Mouse (Mus musculus) heart, postnatal 25 days (tissue): ENCODE measurements around the gene Btbd9. TPM values are rescaled to one million over a fixed set of nuclear protein-coding genes. Genes with fewer than 3 reads are reported as not detected.

Source experiments
- DNase-seq: peaks from one replicate; pipeline ENCODE4 v3.0.0; 2022; ENCODE audit warnings: low spot score
- intact Hi-C: fragments of 180-260 bp; cut with DNase I; formaldehyde crosslinking; loops from one replicate; pipeline ENCODE4 v1.15.1; 2025
- total RNA-seq, 2 experiments: library from RNA; stranded (reverse); gene quantifications; 2 replicates each; pipeline ENCODE4 v1.2.3; 2021

The Btbd9 gene
- total RNA-seq, 2 experiments from 2014 or later = 17.9 to 20.5 TPM

DNA sequence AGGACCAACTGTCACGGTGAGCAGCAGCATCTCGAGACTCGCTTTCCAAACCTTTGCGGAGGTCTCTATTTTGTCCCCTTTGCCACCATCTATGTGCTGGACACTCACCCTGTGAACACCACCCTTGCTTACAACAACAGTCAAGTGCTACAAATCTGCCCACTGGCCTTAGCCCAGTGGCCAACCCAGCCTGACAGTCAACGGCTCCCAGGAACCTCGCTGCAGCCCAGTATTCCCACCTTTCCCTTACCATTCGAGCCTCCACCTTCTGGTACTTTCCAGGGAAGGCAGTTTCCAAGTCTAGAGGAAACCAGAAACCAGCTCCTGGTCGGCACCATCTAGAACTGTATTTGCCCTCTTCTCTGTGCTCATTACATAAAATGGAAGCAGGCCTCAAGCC lies 84.7 kb downstream of the Btbd9 start:
- DNase-seq = no peak
- intact Hi-C loops = no loop called here

DNA sequence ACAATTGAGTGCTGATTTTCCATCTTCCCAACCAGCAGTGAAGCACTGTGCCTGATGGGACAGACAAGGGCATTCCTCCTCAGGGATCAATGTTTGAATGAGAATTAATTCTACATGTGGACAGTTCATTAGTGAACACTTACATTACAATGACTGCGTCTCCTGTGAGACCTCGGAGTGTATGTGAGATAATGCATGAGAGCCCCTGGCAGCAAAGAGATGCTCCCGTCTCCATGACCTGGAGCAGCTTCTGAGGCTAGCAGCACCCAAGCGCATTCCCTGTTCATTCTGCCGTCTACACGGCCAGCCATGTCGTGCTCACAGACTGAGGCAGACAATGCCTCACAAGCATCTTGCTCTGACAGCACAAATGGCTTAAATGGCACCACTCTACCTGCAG lies 85.7 kb downstream of the Btbd9 start:
- intact Hi-C loops = no loop called here

DNA sequence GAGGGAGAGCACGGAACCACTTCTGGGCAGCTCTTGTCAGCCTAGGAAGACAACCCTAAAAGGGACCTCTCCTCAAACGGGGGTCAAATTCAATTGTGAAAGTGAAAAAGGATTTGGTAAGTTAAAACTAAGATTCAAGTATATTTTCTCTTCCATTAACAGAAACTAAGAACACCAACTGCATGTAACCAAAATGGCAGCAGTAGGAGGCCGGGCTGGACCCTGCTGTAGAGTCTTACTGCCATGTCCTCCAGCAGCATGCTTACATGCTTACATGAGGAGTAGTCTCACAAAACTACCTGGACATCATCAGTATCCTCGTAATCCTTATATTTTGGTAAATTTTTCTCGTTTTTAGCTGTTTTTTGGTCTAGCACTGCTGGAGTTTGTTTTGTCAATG lies 86.2 kb downstream of the Btbd9 start:
- intact Hi-C loops = no loop called here
- no peak for DNase-seq

More for the DNA sequence above, 85.7 kb downstream of the Btbd9 start:
- DNase-seq = no peak

DNA sequence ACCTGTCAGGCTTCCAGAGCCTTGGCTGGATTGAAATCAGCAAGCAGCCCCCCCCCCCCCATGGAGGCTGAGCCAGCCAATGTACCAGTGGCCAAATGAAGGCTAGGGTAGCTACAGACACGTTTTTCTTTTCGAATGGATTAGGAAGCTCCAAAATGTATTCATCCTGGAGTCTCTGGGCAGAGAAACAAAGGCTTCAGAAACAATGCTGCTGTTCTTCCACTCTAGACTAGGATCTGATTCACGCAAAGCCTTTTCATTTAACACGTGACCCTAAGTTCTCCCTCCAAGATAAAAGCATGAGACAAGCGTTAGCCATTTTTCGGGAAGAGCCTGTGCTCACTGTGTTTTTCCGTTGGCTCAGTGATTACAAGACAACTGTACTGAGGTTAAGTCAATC lies 86.7 kb downstream of the Btbd9 start:
- intact Hi-C loops = no loop called here
- DNase-seq = no peak

DNA sequence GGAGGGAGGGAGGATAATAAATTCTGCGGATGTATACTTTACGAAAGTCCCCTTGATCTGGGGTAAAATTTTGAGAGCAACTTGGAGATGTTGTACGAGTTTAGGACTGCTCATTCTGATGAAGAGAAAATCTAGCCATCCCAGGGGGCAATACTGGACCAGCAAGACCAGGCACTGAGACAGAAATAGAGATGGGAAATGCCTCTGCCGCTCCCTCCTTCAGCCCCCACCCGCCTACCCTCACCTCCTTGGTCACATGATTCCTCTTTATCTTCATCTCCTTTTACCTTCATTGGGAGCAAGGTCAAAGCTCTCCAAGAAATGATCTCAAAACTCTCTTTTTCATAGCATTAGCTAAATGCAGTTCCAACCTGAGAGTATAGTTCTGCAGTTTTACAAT lies 88.6 kb downstream of the Btbd9 start:
- DNase-seq = no peak

DNA sequence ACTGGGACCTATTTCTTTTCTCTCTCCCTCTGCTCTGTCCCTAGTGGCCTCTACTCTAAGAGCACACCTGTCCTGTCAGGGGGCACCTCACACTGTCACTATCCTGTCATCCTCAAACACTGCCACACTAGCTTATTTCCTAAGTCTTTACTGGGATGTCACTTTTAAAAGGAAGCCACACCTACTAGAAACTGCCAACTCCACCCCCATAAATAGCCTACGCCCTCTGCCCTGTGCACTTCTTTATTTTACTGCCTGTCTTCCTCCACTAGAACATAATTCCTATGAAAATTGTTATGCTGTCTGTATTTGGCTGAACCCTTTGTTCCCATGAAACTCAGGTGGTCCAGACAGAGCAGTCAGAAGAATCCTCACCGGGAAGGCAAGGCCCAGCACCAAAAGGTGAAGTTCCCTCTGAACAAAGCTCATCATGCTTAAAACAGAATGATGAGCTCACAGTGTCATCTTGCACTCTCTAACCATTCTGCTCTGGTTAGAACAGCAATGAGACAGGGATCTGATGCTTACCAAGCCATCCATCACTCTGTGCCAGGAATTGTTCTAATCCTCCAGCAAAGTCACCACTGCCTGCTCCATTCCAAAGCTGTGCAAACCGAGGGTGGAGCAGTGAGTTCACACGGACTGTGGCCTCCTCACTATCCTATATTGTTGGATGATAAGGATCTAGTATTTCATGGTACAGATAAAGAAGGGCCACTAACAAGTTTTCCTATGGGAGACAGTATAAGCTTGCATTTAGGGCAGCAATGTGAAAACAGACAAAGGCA lies 91.0 kb downstream of the Btbd9 start:
- no peak for DNase-seq
- intact Hi-C loops = no loop called here

More for the DNA sequence above, 88.6 kb downstream of the Btbd9 start:
- intact Hi-C loops = no loop called here

- intact Hi-C loops = no loop called here
- DNase-seq = no peak
These were observed 91.7 kb downstream of the Btbd9 start for GRCm38 (mm10) chr17:30484446-30485066.

GRCm38 (mm10) chr17:30481766-30482165 lies 94.5 kb downstream of the Btbd9 start:
- intact Hi-C loops = no loop called here
- no peak for DNase-seq

GRCm38 (mm10) chr17:30481341-30481740 lies 94.9 kb downstream of the Btbd9 start:
- no peak for DNase-seq
- intact Hi-C loops = no loop called here

DNA sequence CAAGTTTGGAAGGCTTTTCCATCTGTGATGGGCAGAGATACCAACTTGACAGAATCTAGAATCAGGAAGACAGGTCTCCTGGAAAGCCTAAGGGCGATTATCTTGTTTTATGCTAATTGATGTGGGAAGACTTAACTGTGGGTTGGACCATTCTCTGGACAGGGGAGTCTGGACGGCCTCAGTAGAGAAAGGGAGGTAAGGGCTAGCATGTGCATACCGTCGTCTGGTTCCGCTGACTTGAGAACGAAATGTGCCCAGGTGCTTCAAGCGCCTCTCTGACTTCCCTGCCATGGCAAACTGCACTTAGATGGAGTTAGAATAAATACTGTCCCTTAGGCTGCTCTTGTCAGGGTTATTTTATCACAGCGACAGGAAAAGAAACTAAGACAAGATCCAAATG lies 95.9 kb downstream of the Btbd9 start:
- no peak for DNase-seq
- intact Hi-C loops = no loop called here

DNA sequence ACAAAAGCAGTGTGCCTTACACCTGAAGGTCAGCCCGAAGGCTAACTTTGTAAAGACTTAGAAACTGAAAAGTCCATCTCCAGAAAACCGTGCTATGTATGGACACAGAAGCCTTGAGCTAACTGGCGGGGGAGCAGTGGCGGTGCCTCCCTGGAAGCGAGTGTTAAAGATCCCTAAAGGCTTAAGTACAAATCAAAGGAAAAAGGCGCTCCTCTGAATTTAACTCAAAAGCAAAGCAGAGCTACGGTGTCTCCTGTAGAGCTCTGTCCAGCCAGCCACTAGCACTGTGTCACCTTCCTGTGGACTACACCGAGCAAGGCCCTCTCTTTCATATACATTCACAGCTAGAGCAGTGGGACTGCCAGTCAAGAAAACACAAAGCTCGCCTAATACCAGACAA lies 98.1 kb downstream of the Btbd9 start:
- no peak for DNase-seq
- intact Hi-C loops = no loop called here

DNA sequence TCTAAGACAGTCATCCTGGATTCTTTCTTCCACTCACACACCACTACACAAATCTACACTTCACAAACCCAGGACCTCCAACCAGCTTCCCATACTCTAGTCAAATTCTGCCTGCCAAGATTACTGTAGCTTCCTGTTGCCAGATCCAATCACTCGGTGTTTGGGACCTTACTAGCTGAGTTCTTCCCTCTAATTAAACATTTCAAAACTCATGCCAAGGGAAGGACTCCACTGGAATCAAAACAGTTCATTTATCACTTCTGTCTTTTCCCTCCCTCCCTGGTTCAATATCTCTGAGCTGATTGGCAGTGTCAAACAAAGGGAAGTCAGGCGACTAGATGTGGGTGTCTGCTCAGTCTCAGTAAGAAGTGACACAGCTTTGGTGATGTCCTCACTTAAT lies 101.7 kb downstream of the Btbd9 start:
- intact Hi-C loops = no loop called here
- DNase-seq = no peak

GRCm38 (mm10) chr17:30472776-30473175 lies 103.5 kb downstream of the Btbd9 start:
- no peak for DNase-seq
- intact Hi-C loops = no loop called here

GRCm38 (mm10) chr17:30471512-30471911 lies 104.8 kb downstream of the Btbd9 start:
- intact Hi-C loops = no loop called here
- no peak for DNase-seq

GRCm38 (mm10) chr17:30470790-30471189 lies 105.5 kb downstream of the Btbd9 start:
- no peak for DNase-seq
- intact Hi-C loops = no loop called here

GRCm38 (mm10) chr17:30470286-30470685 lies 106.0 kb downstream of the Btbd9 start:
- intact Hi-C loops = no loop called here
- DNase-seq = no peak

GRCm38 (mm10) chr17:30469511-30470076 lies 106.7 kb downstream of the Btbd9 start:
- intact Hi-C loops = no loop called here
- DNase-seq = no peak

DNA sequence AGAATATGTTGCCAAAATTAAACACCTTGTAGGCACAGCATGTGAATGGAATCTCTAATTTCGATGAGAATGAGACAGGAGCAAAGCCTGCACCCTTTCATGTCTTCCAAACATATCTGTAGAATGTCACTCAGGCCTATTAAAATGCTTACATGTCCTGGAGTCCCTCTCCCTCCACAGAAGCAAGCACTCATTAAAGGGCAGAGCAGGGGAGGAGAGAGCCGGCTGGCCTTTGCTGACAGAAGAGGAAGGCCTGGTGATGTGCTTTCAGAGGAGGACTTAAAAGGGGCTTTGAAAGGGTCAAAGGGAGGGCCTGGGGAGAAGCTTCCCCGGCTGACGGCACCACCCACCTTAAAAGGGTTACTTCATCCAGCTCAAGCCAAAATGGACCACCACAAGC lies 107.9 kb downstream of the Btbd9 start:
- DNase-seq = no peak
- intact Hi-C loops = no loop called here

DNA sequence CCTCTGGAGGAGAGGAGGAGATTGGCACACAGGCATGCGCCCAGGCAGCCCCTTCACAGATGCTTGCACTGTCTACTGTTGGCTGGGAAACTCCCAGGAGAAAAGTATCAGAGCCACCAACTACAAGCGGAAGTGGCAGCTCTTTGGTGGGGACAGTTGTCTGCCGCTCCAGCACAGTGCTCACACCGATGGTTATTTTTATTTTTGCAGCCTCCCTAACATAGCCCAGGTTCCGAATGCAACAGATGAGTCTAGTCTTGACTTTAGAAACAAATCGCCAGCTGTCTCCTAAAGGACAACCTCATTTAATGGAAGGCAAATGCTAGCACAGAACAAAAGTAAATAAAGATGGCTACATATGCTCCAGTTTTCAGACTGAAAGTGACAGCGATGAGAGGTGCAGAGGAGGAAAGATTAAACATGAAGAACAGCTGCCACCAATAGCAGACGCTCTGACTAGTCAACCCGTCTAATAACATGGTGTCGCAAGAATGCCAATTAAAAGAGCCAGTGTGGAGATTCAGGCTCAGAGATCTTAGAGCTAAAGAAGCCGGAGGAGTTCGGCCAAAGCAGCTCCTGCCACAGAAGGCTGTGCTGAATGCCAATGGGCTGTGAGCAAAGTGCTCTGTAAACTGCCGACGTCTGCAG lies 108.6 kb downstream of the Btbd9 start:
- intact Hi-C loops = no loop called here
- no peak for DNase-seq

- intact Hi-C loops = no loop called here
These were observed 111.1 kb downstream of the Btbd9 start for GRCm38 (mm10) chr17:30465060-30465762.

More at GRCm38 (mm10) chr17:30465060-30465762, 111.1 kb downstream of the Btbd9 start:
- no peak for DNase-seq
